Mouse (Mus musculus) neural tube, embryonic 14.5 days (tissue): ENCODE measurements around the gene Pkhd1. TPM values are rescaled to one million over a fixed set of nuclear protein-coding genes. Genes with fewer than 3 reads are reported as not detected.
A peak's percentile ranks its signal among the peaks of the same experiment; 100 is the strongest.

Experiments used
- ATAC-seq: fragments of 200-750 bp; cut with Nextera tagmentation; 2 replicates; pipeline ENCODE4 v1.8.0; 2017; ENCODE audit warnings: low read depth, mild to moderate bottlenecking, moderate TSS enrichment, moderate library complexity
- H3K27ac ChIP-seq: fragments of 300-500 bp; sonication (generic); 2 replicates; pipeline ENCODE4 v1.5.1; 2014; ENCODE audit warnings: low read depth, mild to moderate bottlenecking, control low read depth, low read length, moderate library complexity, mixed read lengths
- H3K27me3 ChIP-seq: fragments of 300-500 bp; sonication (generic); 2 replicates; pipeline ENCODE4 v1.6.1; 2014; ENCODE audit warnings: low read length; ENCODE audit not compliant: control insufficient read depth, insufficient read depth
- H3K36me3 ChIP-seq: fragments of 300-500 bp; sonication (generic); 2 replicates; pipeline ENCODE4 v1.6.1; 2014; ENCODE audit warnings: low read length, mixed read lengths; ENCODE audit not compliant: control insufficient read depth, insufficient read depth
- H3K4me1 ChIP-seq: fragments of 300-500 bp; sonication (generic); 2 replicates; pipeline ENCODE4 v1.6.1; 2014; ENCODE audit warnings: low read length; ENCODE audit not compliant: control insufficient read depth, insufficient read depth
- H3K4me2 ChIP-seq: fragments of 300-500 bp; sonication (generic); 2 replicates; pipeline ENCODE4 v1.6.1; 2014; ENCODE audit warnings: mild to moderate bottlenecking, low read depth, low read length, control low read depth
- H3K4me3 ChIP-seq: fragments of 300-500 bp; sonication (generic); 2 replicates; pipeline ENCODE4 v1.5.1; 2014; ENCODE audit warnings: low read depth, low read length, control low read depth, mixed read lengths
- H3K9ac ChIP-seq: fragments of 300-500 bp; sonication (generic); replicated peaks from 2 replicates; pipeline ENCODE4 v1.6.1; 2014; ENCODE audit warnings: low read depth, mild to moderate bottlenecking, control low read depth, low read length, mixed read lengths
- H3K9me3 ChIP-seq: fragments of 300-500 bp; sonication (generic); 2 replicates; pipeline ENCODE4 v1.6.1; 2016; ENCODE audit warnings: low read length; ENCODE audit not compliant: control insufficient read depth
- WGBS: fragments of 180-500 bp; shearing (Covaris S2); extraction: QIAGEN DNeasy Blood & Tissue Kit; methylation state at CpG from one replicate; pipeline ENCODE4 v1.1.7; 2014; 5-methylcytosine and 5-hydroxymethylcytosine counted together
- polyA plus RNA-seq: library from polyadenylated mRNA; unstranded; fragments of >200 nt; fragmentation: Nextera tagmentation; extraction: Ambion mirVana; gene quantifications from 2 replicates; pipeline ENCODE4 v1.2.1, GENCODE M21; 2014

The Pkhd1 gene
- polyA plus RNA-seq, 1 experiment from 2014 or later = 0.04 TPM

- no peaks in the 10 kb centered on the region for H3K27me3 ChIP-seq
- no peaks in the 10 kb centered on the region for H3K36me3 ChIP-seq
- H3K9ac ChIP-seq = no peak overlapping the region
- no peak overlapping the region for H3K4me3 ChIP-seq
- H3K27ac ChIP-seq = no peak overlapping the region
- ATAC-seq = peak; percentile 86; the same call in 1 of the 2 replicates
- no peak overlapping the region for H3K4me2 ChIP-seq
- no peaks in the 10 kb centered on the region for H3K9me3 ChIP-seq
- 63% methylated on average over 8 of the region's 8 CpGs for WGBS
- no peaks in the 10 kb centered on the region for H3K4me1 ChIP-seq
These were observed 599.5 kb downstream of the Pkhd1 start for GRCm38 (mm10) chr1:20018198-20018925.

GRCm38 (mm10) chr1:20017619-20018018, 600.2 kb downstream of the Pkhd1 start:
- Histone ChIP-seq H3K9me3 (no peaks in the 10 kb centered on the region), H3K4me3 (no peak overlapping the region), H3K4me2 (no peak overlapping the region), H3K9ac (no peak overlapping the region), H3K36me3 (no peaks in the 10 kb centered on the region), H3K27ac (no peak overlapping the region), H3K4me1 (no peaks in the 10 kb centered on the region), H3K27me3 (no peaks in the 10 kb centered on the region)
- WGBS = 74% methylated on average over 4 of the region's 4 CpGs
- ATAC-seq = no peak

Other genes starting within 250 kb of the Pkhd1 start
- gene Il17a, start 112.8 kb upstream of the Pkhd1 start, polyA plus RNA-seq = not detected in 2 replicates
- not detected in 2 replicates for gene Il17f, start 172.6 kb upstream of the Pkhd1 start, polyA plus RNA-seq
- 10.4 and 16.7 TPM in 2 replicates for gene Mcm3, start 202.2 kb upstream of the Pkhd1 start, polyA plus RNA-seq